8 mouse cellular contexts compared by ENCODE assay signal in the genomic region with DNA sequence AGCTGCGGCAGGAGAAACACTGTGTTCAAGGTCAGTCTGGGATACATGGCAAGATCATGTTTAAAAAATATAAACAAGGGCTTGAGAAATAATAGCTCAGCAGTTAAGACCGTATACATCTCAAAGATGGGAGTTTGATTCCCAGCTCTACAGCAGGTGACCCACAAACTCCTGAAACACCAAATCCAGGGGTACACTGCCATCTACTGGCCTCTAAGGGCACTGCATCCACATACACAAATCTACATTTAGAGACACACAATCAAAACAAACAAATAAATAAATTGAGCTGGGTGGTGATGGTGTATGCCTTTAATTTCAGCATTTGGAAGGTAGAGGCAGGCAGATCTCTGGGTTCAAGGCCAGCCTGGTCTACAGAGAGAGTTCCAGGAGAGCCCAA. TPM values are rescaled to one million over a fixed set of nuclear protein-coding genes. Genes with fewer than 3 reads are reported as not detected.
DNase-seq lines count a peak whose midpoint lies in the region; ATAC-seq lines count a peak whose summit lies in the region.

No protein-coding gene starts in this region.

- H3K4me1 ChIP-seq in midbrain, embryonic 10.5 days: no peaks in the 10 kb centered on the region
- peaks cover 19% of the 10 kb centered on the region; the same call in 1 of the 2 replicates for H3K4me1 ChIP-seq in heart, embryonic 11.5 days (ENCODE audit: control insufficient read depth, insufficient read depth, low read length)

- DNase-seq in kidney, postnatal 4 days: peak; percentile 25 to 33
- DNase-seq in kidney, adult 11 months: no peak
- peak; percentile 21 for DNase-seq in NIH3T3 (ENCODE audit: low read depth)
- peak; percentile 72 for DNase-seq in splenic B cell, adult 2 months (ENCODE audit: low read depth, low spot score)
- no peak for DNase-seq in left cerebral cortex, adult 18-20 months (ENCODE audit: low spot score in 2 of 2)
- no peak for DNase-seq in midbrain, embryonic 10.5 days (ENCODE audit: low spot score)

- no peak overlapping the region for H3K27ac ChIP-seq in midbrain, embryonic 10.5 days (replicated peaks)
- no peak overlapping the region for H3K27ac ChIP-seq in heart, embryonic 11.5 days (ENCODE audit: low read depth, low read length)

- no peaks in the 10 kb centered on the region for H3K27me3 ChIP-seq in splenic B cell, adult 2 months (ENCODE audit: control insufficient read depth, insufficient read depth, low read length, poor library complexity, severe bottlenecking)
- H3K27me3 ChIP-seq in midbrain, embryonic 10.5 days (ENCODE audit: low read depth, poor library complexity, severe bottlenecking): no peaks in the 10 kb centered on the region
- H3K27me3 ChIP-seq in heart, embryonic 11.5 days (ENCODE audit: control insufficient read depth, insufficient read depth, low read length): no peaks in the 10 kb centered on the region

- H3K4me3 ChIP-seq in midbrain, embryonic 10.5 days: no peak overlapping the region
- no peak overlapping the region for H3K4me3 ChIP-seq in heart, embryonic 11.5 days (ENCODE audit: low read depth, low read length)

- no peak overlapping the region for H3K9ac ChIP-seq in heart, embryonic 11.5 days (ENCODE audit: low read depth, low read length)

- H3K4me2 ChIP-seq in heart, embryonic 11.5 days: no peak overlapping the region

- H3K9me3 ChIP-seq in midbrain, embryonic 10.5 days (replicated peaks): no peaks in the 10 kb centered on the region
- no peaks in the 10 kb centered on the region for H3K9me3 ChIP-seq in heart, embryonic 11.5 days (replicated peaks; ENCODE audit: control insufficient read depth, low read length)

- H3K36me3 ChIP-seq in splenic B cell, adult 2 months (ENCODE audit: control insufficient read depth, insufficient read depth, low read length, poor library complexity, severe bottlenecking): no peaks in the 10 kb centered on the region
- H3K36me3 ChIP-seq in midbrain, embryonic 10.5 days: no peaks in the 10 kb centered on the region
- H3K36me3 ChIP-seq in heart, embryonic 11.5 days (ENCODE audit: control insufficient read depth, insufficient read depth, low read length): no peaks in the 10 kb centered on the region

- 87% methylated on average over 2 of the region's 2 CpGs for WGBS in midbrain, embryonic 10.5 days
- 82% methylated on average over 2 of the region's 2 CpGs for WGBS in heart, embryonic 11.5 days (ENCODE audit: insufficient replicate concordance)

- ATAC-seq in erythroblast, adult 5-6 weeks (replicated peaks; ENCODE audit: low FRiP score, poor library complexity, severe bottlenecking): peak; percentile 79
- ATAC-seq in heart, embryonic 11.5 days (replicated peaks; ENCODE audit: insufficient number of reproducible peaks, low FRiP score, low TSS enrichment): no peak

RNA-seq across cellular contexts. Expression of a gene that starts 32.7 kb away (rescaled TPM):
- total RNA-seq in erythroblast, adult 5-6 weeks (2015; ENCODE audit: low replicate concordance): 27.5 and 29.9 TPM in 2 replicates
- total RNA-seq in erythroblast, adult 5-6 weeks (2017; ENCODE audit: low replicate concordance): 46.0 and 59.7 TPM in 2 replicates
- total RNA-seq in left cerebral cortex, adult 18-20 months (2021): 10 to 100 TPM; 43.5 to 45.2 TPM
- polyA plus RNA-seq in midbrain, embryonic 10.5 days (2016; fragmentation: Nextera tagmentation; extraction: Ambion mirVana): 8.1 and 9.7 TPM in 2 replicates
- 9.7 and 10.6 TPM in 2 replicates for polyA plus RNA-seq in heart, embryonic 11.5 days (2014; fragmentation: Nextera tagmentation; extraction: Ambion mirVana)

RNA-seq across cellular contexts. Expression of a gene that starts 39.2 kb away (rescaled TPM):
- 14.6 and 15.3 TPM in 2 replicates for total RNA-seq in erythroblast, adult 5-6 weeks (2015; ENCODE audit: low replicate concordance)
- total RNA-seq in erythroblast, adult 5-6 weeks (2017; ENCODE audit: low replicate concordance): 7.2 and 10.6 TPM in 2 replicates
- 10 to 100 TPM; 29.9 to 30.1 TPM for total RNA-seq in left cerebral cortex, adult 18-20 months (2021)
- polyA plus RNA-seq in midbrain, embryonic 10.5 days (2016; fragmentation: Nextera tagmentation; extraction: Ambion mirVana): 36.2 and 36.6 TPM in 2 replicates
- polyA plus RNA-seq in heart, embryonic 11.5 days (2014; fragmentation: Nextera tagmentation; extraction: Ambion mirVana): 31.5 and 35.2 TPM in 2 replicates

RNA-seq across cellular contexts. Expression of a gene that starts 45.8 kb away (rescaled TPM):
- 5.6 and 7.3 TPM in 2 replicates for total RNA-seq in erythroblast, adult 5-6 weeks (2015; ENCODE audit: low replicate concordance)
- total RNA-seq in erythroblast, adult 5-6 weeks (2017; ENCODE audit: low replicate concordance): 16.3 and 23.8 TPM in 2 replicates
- 10 to 100 TPM; 33.4 to 35.0 TPM for total RNA-seq in left cerebral cortex, adult 18-20 months (2021)
- 80.7 and 82.0 TPM in 2 replicates for polyA plus RNA-seq in midbrain, embryonic 10.5 days (2016; fragmentation: Nextera tagmentation; extraction: Ambion mirVana)
- polyA plus RNA-seq in heart, embryonic 11.5 days (2014; fragmentation: Nextera tagmentation; extraction: Ambion mirVana): 43.7 and 44.4 TPM in 2 replicates

Comparison
In these comparisons a context has a peak if more than half of its experiments do, and no peak if none do; other contexts are left out.
1. DNase-seq: peak in kidney, postnatal 4 days (2 of 2), NIH3T3 (single experiment) and splenic B cell, adult 2 months (single experiment); none in kidney, adult 11 months (single experiment), left cerebral cortex, adult 18-20 months (0 of 2) and midbrain, embryonic 10.5 days (single experiment).